In the genomic region with DNA sequence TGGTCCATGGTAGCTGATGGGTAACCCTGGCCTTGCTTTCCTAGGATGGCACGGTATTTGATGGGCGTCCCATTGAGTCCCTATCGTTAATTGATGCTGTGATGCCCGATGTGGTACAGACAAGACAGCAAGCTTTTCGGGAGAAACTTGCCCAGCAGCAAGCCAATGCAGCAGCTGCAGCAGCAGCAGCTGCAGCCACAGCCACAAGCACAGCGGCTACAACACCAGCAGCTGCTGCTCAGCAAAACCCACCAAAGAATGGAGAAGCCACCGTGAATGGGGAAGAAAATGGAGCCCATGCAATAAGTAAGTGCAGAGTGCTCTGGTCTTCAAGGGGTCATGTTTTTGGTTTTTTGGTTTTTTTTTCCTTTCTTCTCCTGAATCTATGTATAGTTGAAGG, we compare ENCODE assay signal across 30 mouse cellular contexts.
"Had no signal": no experiment of that assay in that cellular context is flagged by ENCODE, and none has a peak within 500 bp of the region (broad histone marks: within the 10 kb centered on the region; RNA-seq: fewer than 3 reads in every experiment).

No protein-coding gene starts in this region.

- H3K27me3 ChIP-seq: heart, embryonic 12.5 days; heart, embryonic 13.5 days; heart, embryonic 15.5 days; hindbrain, embryonic 12.5 days; hindbrain, embryonic 13.5 days; hindbrain, embryonic 15.5 days; intestine, embryonic 15.5 days; kidney, embryonic 15.5 days had no signal

- H3K4me2 ChIP-seq: heart, embryonic 11.5 days; heart, embryonic 12.5 days; heart, embryonic 13.5 days; heart, embryonic 15.5 days; hindbrain, embryonic 12.5 days; hindbrain, embryonic 13.5 days; hindbrain, embryonic 14.5 days; hindbrain, embryonic 15.5 days; intestine, embryonic 15.5 days; kidney, embryonic 15.5 days had no signal

- DNase-seq: heart, postnatal 10 days; heart, postnatal 14 days; heart, postnatal 36 days; heart, postnatal 4 days; kidney, adult 11 months; kidney, adult 18-20 months; kidney, adult 2 months; kidney, adult 8-10 months; kidney, adult 9 months; kidney, postnatal 10 days; kidney, postnatal 14 days; kidney, postnatal 25 days; kidney, postnatal 36 days; kidney, postnatal 4 days; layer of hippocampus, adult 9-11 months; layer of hippocampus, postnatal 36 days had no signal

- H3K4me3 ChIP-seq: heart, embryonic 10.5 days; heart, embryonic 12.5 days; heart, embryonic 13.5 days; heart, embryonic 15.5 days; hindbrain, embryonic 10.5 days; hindbrain, embryonic 12.5 days; hindbrain, embryonic 13.5 days; hindbrain, embryonic 15.5 days; intestine, embryonic 15.5 days; kidney, embryonic 15.5 days; layer of hippocampus, adult 2 months; left cerebral cortex, adult 2 months had no signal

- H3K36me3 ChIP-seq: intestine, embryonic 15.5 days had no signal
